Mouse (Mus musculus): ENCODE data around the gene Tapt1. TPM values are rescaled to one million over a fixed set of nuclear protein-coding genes. Genes with fewer than 3 reads are reported as not detected.

The Tapt1 gene
- polyA plus RNA-seq, 1 experiment = 13.9 TPM

DNA sequence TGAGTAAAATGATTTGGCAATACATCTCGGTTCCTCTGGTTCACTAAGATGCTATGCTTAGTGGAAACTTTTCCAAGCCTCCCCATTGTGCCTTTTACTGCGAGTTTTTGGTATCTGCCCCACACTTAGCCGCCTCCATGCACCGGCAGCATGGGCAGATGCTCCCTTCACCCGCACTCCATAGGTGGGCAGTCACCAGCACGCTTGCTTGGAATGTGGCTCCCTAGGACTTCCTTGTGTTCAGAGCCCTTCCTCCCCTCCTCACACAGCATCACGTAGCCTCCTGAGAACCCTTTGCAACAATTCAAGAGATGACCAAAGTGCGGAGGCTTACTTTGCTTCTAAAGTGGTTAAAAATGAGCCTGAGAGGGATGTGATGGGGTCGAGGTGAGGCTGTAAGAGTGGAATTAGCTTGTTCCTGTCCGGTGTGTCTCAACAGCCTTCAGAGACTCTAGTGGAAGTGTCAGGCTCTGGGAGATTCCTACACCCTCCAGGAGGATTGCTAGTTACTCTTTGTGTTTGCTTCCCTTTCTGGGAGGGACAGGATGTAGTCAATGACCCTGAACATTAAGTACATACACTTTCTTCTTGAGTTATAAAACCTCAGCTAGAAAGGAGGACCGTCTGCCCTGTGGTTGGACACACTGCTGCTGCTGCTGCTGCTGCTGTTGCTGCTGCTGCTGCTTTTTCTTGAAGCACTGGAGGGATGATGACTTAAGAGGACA is 20.2 kb upstream of the Tapt1 start:
- no peaks in the 10 kb centered on the region for H3K4me1 ChIP-seq (ENCODE audit: control insufficient read depth, insufficient read depth, insufficient read length, low read length)
- WGBS = 49% methylated on average over 11 of the region's 11 CpGs
- no peak overlapping the region for H3K4me3 ChIP-seq (ENCODE audit: low read depth, low read length)
- H3K36me3 ChIP-seq (ENCODE audit: control insufficient read depth, insufficient read depth, low read length) = no peaks in the 10 kb centered on the region
- no peak overlapping the region for H3K27ac ChIP-seq (ENCODE audit: insufficient read depth, low read depth, low read length)
- TF ChIP-seq POLR2A (IDR thresholded peaks at IDR 0.05; ENCODE audit: low read depth, low read length) = no peak
- TF ChIP-seq CTCF (IDR thresholded peaks at IDR 0.05; ENCODE audit: extremely low read depth, insufficient read length, insufficient replicate concordance, low read depth, low read length) = no peak
- no peaks in the 10 kb centered on the region for H3K27me3 ChIP-seq (ENCODE audit: control insufficient read depth, insufficient read depth, low read length)

DNA sequence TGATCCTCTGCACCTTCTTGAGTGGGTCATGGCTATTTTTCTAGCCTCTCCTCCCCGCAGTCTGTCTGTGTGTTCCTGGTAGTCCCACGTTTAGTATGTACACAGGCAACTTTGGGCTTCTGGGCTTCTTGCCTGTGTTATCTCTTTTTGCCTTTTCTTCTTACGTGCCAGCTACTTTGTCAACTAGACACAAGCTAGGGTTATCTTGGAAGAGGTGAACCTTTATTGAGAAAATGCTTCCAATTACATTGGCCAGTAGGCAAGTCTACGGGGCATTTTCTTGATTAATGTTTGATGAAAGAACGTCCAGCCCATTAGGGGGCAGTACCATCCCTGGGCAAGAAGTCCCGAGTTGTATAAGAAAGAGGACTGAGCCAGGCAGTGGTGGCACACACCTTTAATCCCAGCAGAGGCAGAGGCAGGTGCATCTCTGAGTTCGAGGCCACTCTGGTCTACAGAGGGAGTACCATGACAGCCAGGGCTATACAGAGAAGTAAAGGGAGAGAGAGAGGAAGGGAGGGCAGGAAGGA is 18.5 kb upstream of the Tapt1 start:
- H3K27ac ChIP-seq (ENCODE audit: insufficient read depth, low read depth, low read length) = no peak overlapping the region
- WGBS = 24% methylated on average over 7 of the region's 7 CpGs
- TF ChIP-seq POLR2A (IDR thresholded peaks at IDR 0.05; ENCODE audit: low read depth, low read length) (no peak), CTCF (IDR thresholded peaks at IDR 0.05; ENCODE audit: extremely low read depth, insufficient read length, insufficient replicate concordance, low read depth, low read length) (no peak)

DNA sequence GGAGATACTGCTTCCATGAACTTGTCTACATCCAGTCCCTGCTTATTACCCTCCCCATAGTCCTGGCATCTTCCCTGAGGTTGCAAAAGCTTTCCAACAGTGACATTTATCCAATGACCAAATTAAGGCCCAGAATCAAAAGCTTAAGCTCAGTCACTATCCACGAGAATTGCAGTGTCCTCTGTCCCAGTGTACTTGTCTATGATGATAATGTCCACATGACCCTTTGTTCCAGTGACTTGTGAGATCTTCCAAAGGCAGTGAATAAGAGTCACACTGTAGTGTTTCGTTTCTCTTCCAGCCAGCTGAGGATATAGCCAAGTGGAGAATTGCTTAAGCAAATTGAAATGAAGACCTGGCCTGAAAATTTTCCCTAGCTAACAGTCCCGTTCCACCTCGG is 16.4 kb upstream of the Tapt1 start:
- peaks cover 7% of the 10 kb centered on the region; the same call in 1 of the 2 replicates for H3K4me1 ChIP-seq (ENCODE audit: control insufficient read depth, insufficient read depth, insufficient read length, low read length)
- no peak overlapping the region for H3K27ac ChIP-seq (ENCODE audit: insufficient read depth, low read depth, low read length)
- 83% methylated on average over 4 of the region's 4 CpGs for WGBS
- TF ChIP-seq POLR2A (IDR thresholded peaks at IDR 0.05; ENCODE audit: low read depth, low read length) (no peak), CTCF (IDR thresholded peaks at IDR 0.05; ENCODE audit: extremely low read depth, insufficient read length, insufficient replicate concordance, low read depth, low read length) (no peak)
- no peaks in the 10 kb centered on the region for H3K36me3 ChIP-seq (ENCODE audit: control insufficient read depth, insufficient read depth, low read length)
- no peak overlapping the region for H3K4me3 ChIP-seq (ENCODE audit: low read depth, low read length)
- no peaks in the 10 kb centered on the region for H3K27me3 ChIP-seq (ENCODE audit: control insufficient read depth, insufficient read depth, low read length)

More for the DNA sequence above, 18.5 kb upstream of the Tapt1 start:
- no peaks in the 10 kb centered on the region for H3K27me3 ChIP-seq (ENCODE audit: control insufficient read depth, insufficient read depth, low read length)
- H3K4me3 ChIP-seq (ENCODE audit: low read depth, low read length) = no peak overlapping the region
- no peaks in the 10 kb centered on the region for H3K4me1 ChIP-seq (ENCODE audit: control insufficient read depth, insufficient read depth, insufficient read length, low read length)
- no peaks in the 10 kb centered on the region for H3K36me3 ChIP-seq (ENCODE audit: control insufficient read depth, insufficient read depth, low read length)

DNA sequence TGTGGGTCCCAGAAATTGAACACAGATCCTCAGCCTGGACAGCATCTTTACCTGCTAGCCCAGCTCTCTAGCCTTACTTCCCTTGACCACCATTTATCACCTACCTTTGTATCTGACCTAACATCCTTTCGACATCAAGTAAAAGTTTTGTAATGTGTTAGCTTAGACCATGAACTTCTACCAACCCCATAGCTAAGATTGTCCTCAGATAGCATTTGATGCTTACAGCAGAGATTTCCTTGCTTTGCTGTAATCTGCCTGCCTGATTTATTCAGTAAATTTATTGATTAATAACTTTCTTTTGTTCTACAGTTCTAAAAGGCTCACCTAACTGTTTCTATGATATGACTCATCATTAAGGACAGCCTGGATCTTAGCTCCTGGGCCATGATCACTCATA is 15.3 kb upstream of the Tapt1 start:
- H3K4me3 ChIP-seq (ENCODE audit: low read depth, low read length) = no peak overlapping the region
- H3K36me3 ChIP-seq (ENCODE audit: control insufficient read depth, insufficient read depth, low read length) = no peaks in the 10 kb centered on the region
- 90% methylated on average over 1 of the region's 1 CpGs for WGBS
- H3K4me1 ChIP-seq (ENCODE audit: control insufficient read depth, insufficient read depth, insufficient read length, low read length) = peaks cover 7% of the 10 kb centered on the region; the same call in 1 of the 2 replicates
- H3K27me3 ChIP-seq (ENCODE audit: control insufficient read depth, insufficient read depth, low read length) = no peaks in the 10 kb centered on the region
- no peak for TF ChIP-seq POLR2A (IDR thresholded peaks at IDR 0.05; ENCODE audit: low read depth, low read length)
- TF ChIP-seq CTCF (IDR thresholded peaks at IDR 0.05; ENCODE audit: extremely low read depth, insufficient read length, insufficient replicate concordance, low read depth, low read length) = no peak
- H3K27ac ChIP-seq (ENCODE audit: insufficient read depth, low read depth, low read length) = no peak overlapping the region

DNA sequence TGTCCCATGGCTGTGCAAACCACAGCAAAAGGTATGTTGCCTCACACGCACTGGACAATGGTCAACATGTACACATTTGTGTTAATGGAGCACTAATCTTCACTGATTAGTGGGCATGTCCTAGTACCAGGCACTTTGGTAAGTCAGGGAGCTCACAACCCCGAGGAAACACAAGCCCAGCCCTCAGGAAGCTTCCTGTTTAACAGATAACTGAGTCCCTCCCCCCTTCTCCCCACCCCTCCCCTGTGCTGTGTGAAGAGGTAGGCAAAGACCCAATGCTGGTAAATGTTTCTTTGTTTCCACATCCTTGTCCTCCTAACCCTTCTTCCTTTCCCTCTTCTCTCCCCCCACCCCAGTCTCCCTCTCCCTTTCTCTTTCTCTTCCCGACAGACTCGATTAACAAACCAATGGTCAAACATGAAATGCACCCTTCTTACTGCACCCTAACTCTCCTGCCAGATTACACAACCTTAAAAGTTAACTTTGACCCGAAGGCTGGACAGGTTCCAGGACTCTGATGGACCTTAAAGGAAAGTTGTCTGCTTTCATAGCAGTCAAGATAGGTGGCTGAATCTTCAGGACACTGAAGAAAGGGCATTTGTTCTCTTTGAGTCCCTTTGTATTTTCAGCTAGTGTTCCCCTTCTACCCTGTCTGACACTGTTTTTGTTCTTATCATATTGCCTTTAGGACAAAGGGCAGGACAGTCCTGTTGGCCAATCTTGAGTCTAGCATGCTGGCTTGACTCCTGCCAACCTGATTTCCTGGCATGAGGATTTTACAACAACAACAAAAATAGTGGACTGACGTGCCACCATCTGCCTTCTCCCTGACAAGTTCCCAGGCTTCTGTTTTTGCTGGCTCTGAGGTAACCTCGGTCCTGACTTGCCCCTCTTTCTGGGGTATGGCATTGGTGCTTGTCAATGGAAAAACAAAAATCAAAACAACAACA is 13.0 kb upstream of the Tapt1 start:
- WGBS = 13% methylated on average over 7 of the region's 7 CpGs
- TF ChIP-seq CTCF (IDR thresholded peaks at IDR 0.05; ENCODE audit: extremely low read depth, insufficient read length, insufficient replicate concordance, low read depth, low read length) (no peak), POLR2A (IDR thresholded peaks at IDR 0.05; ENCODE audit: low read depth, low read length) (no peak)
- Histone ChIP-seq H3K27ac (ENCODE audit: insufficient read depth, low read depth, low read length) (no peak overlapping the region; the same call in 1 of the 2 replicates), H3K36me3 (ENCODE audit: control insufficient read depth, insufficient read depth, low read length) (no peaks in the 10 kb centered on the region), H3K4me1 (ENCODE audit: control insufficient read depth, insufficient read depth, insufficient read length, low read length) (peaks cover 7% of the 10 kb centered on the region; the same call in 1 of the 2 replicates), H3K27me3 (ENCODE audit: control insufficient read depth, insufficient read depth, low read length) (no peaks in the 10 kb centered on the region), H3K4me3 (ENCODE audit: low read depth, low read length) (no peak overlapping the region)

DNA sequence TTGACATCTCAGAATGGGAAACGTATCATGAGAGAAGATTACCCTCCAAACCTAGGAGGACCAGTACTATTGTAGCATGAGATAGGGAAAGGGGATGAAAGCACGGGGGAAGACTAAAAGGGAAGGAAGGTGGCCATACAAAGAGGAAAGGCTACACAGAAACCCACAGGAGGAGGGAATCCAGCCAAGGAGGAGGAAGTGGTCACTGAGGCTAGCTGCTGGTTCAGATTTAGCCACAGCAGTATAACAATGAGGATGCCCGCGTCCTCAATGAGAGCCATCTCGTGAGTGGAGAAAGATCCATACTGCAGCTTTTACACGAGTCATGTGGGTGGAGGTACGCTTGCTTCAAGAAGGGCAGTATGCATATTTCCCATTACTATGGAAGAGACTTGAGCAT is 11.8 kb upstream of the Tapt1 start:
- no peaks in the 10 kb centered on the region for H3K36me3 ChIP-seq (ENCODE audit: control insufficient read depth, insufficient read depth, low read length)
- no peak for TF ChIP-seq POLR2A (IDR thresholded peaks at IDR 0.05; ENCODE audit: low read depth, low read length)
- TF ChIP-seq CTCF (IDR thresholded peaks at IDR 0.05; ENCODE audit: extremely low read depth, insufficient read length, insufficient replicate concordance, low read depth, low read length) = no peak
- 76% methylated on average over 7 of the region's 7 CpGs for WGBS
- H3K4me1 ChIP-seq (ENCODE audit: control insufficient read depth, insufficient read depth, insufficient read length, low read length) = peaks cover 7% of the 10 kb centered on the region; the same call in 1 of the 2 replicates
- no peaks in the 10 kb centered on the region for H3K27me3 ChIP-seq (ENCODE audit: control insufficient read depth, insufficient read depth, low read length)
- H3K27ac ChIP-seq (ENCODE audit: insufficient read depth, low read depth, low read length) = no peak overlapping the region
- no peak overlapping the region for H3K4me3 ChIP-seq (ENCODE audit: low read depth, low read length)

Measured in small intestine, adult 2 months (tissue).